Mouse (Mus musculus): ENCODE data around the gene 2310030G06Rik. TPM values are rescaled to one million over a fixed set of nuclear protein-coding genes. Genes with fewer than 3 reads are reported as not detected.

The 2310030G06Rik gene
- polyA plus RNA-seq, 1 experiment from 2014 or later: 28.5 TPM

DNA sequence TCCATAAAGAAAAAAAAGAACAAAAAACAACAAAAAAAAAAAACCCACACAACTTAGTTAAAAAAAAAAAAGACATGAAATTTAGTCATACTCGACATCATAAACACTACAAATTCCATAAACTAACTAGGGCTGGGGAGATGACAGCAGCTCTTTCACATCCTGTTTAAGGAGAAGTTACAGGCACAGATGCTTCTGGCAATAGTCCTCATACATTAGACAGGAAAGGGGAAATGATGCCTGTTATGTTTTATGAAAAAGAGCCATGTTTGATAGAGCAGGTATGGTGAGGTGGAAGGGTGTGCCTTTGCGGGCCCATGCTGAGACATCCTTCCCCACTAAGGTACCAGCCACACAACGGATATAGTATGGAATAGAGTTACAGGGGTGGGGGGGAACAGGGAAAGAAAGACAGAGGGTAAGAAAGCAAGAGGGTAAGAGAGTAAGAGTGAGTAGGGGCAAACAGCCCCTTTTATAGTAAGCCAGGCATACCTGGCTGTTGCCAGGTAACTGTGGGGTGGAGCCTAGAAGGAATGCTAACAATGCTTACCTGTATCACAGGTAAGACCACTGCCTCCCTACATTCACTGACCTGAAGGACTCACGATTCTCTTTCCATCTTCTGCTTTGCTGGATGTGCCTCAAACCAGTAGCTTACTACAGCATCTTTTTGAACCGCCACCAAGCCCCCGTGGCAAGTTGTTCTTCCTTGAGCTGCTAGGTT lies 15.3 kb upstream of the 2310030G06Rik start:
- Histone ChIP-seq H3K27me3 (replicated peaks; ENCODE audit: insufficient read depth, low read length) (no peaks in the 10 kb centered on the region), H3K4me2 (replicated peaks; ENCODE audit: low read depth, low read length) (no peak overlapping the region), H3K36me3 (ENCODE audit: insufficient read depth, low read length) (no peaks in the 10 kb centered on the region), H3K4me1 (ENCODE audit: insufficient read depth, low read depth, low read length) (no peaks in the 10 kb centered on the region), H3K9me3 (ENCODE audit: low read length) (no peaks in the 10 kb centered on the region), H3K27ac (ENCODE audit: low read length) (0 out of 2 replicates have a peak overlapping the region, but pooled peaks have one; percentile 12), H3K9ac (replicated peaks; ENCODE audit: low read depth) (no peak overlapping the region), H3K4me3 (ENCODE audit: low read depth, low read length) (no peak overlapping the region)
- ATAC-seq (0 out of 2 replicates have a peak, but pooled peaks have one; percentile 35), DNase-seq (ENCODE audit: low spot score) (no peak)
- TF ChIP-seq EP300 (IDR thresholded peaks at IDR 0.05) (no peak), CTCF (IDR thresholded peaks at IDR 0.05) (no peak)
- WGBS: 34% methylated on average over 6 of the region's 6 CpGs

DNA sequence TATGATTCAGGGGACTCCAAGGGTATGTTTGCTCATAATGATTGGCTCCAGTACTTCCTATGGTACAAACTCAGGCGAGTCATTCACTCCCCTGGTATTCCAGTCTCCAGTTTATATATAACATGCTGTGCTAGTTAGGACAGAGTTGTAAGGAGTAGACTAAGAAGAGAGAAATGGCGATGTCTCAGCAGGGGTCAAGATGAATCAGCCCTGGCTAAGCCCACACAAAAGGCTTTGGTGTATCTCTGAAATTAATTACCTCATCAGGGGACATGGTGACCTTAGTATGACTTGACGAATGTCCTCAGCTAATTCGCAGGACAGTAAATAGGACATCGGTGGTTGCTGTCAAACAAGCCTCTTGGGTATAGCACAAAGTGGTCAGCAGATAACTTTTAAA lies 10.4 kb upstream of the 2310030G06Rik start:
- H3K27ac ChIP-seq (ENCODE audit: low read length): no peak overlapping the region
- no peaks in the 10 kb centered on the region for H3K36me3 ChIP-seq (ENCODE audit: insufficient read depth, low read length)
- 60% methylated on average over 5 of the region's 5 CpGs for WGBS
- ATAC-seq (no peak), DNase-seq (ENCODE audit: low spot score) (no peak)
- no peak overlapping the region for H3K4me2 ChIP-seq (replicated peaks; ENCODE audit: low read depth, low read length)
- no peaks in the 10 kb centered on the region for H3K27me3 ChIP-seq (replicated peaks; ENCODE audit: insufficient read depth, low read length)
- TF ChIP-seq CTCF (IDR thresholded peaks at IDR 0.05) (no peak), EP300 (IDR thresholded peaks at IDR 0.05) (no peak)
- no peaks in the 10 kb centered on the region for H3K9me3 ChIP-seq (ENCODE audit: low read length)
- H3K4me1 ChIP-seq (ENCODE audit: insufficient read depth, low read depth, low read length): no peaks in the 10 kb centered on the region
- H3K4me3 ChIP-seq (ENCODE audit: low read depth, low read length): no peak overlapping the region
- H3K9ac ChIP-seq (replicated peaks; ENCODE audit: low read depth): no peak overlapping the region

DNA sequence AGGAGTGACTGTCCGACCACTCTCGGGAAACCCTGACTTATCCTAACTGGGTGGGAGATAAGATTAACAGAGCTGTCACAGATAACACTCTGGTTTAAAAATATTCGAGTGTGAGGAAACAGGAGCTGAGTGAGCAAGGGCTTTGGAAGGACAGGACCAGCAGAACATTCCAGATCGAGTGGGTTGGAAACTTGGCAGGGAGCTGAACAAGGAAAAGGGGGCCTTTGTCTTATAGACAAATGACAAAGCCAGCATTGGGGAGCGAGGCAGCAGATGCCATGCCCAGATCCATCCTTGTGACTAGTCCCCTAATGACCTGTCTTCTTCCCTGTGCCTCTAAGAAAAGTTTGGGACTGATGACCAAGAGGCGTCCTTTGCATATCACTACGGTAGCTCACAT lies 7.6 kb upstream of the 2310030G06Rik start:
- peaks cover 10% of the 10 kb centered on the region; the same call in 1 of the 2 replicates for H3K4me1 ChIP-seq (ENCODE audit: insufficient read depth, low read depth, low read length)
- 30% methylated on average over 7 of the region's 7 CpGs for WGBS
- H3K27ac ChIP-seq (ENCODE audit: low read length): peak overlapping the region; percentile 91

DNA sequence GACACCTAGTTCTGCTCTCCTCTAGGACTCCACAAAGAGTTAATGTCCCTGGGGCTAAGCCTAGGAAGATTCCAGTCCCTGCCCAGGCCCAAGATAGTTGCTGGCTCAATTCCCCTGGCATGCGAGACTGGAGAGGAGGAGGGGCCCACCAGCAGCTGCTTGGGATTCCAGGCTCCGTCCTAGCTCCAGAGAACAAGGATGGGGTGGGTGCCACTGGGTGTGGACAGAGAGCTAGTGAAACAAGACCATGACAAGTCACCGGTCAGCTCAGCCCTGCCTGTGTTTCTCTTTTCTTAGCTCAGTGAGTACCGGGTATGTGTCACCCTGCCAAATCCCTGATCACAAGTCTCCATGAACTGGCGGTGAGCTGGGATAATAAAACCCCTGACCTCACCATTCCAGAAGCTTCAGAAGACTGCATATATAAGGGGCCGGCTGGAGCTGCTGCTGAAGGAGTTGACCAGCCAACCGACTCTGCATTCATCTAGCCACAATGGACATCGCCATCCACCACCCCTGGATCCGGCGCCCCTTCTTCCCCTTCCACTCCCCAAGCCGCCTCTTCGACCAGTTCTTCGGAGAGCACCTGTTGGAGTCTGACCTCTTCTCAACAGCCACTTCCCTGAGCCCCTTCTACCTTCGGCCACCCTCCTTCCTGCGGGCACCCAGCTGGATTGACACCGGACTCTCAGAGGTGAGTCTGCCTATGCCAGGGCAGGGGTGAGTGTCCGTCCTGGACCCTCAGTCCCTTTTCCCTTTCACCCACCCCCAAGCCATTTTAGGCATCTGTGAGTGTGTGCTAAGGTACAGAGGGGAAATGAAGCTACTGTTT lies 6.7 kb upstream of the 2310030G06Rik start:
- peak overlapping the region; percentile 53 for H3K4me2 ChIP-seq (replicated peaks; ENCODE audit: low read depth, low read length)
- peak; percentile 94 for ATAC-seq
- peaks cover 10% of the 10 kb centered on the region; the same call in 1 of the 2 replicates for H3K4me1 ChIP-seq (ENCODE audit: insufficient read depth, low read depth, low read length)
- peak overlapping the region; percentile 91 for H3K27ac ChIP-seq (ENCODE audit: low read length)
- H3K27me3 ChIP-seq (replicated peaks; ENCODE audit: insufficient read depth, low read length): no peaks in the 10 kb centered on the region
- no peaks in the 10 kb centered on the region for H3K9me3 ChIP-seq (ENCODE audit: low read length)
- TF ChIP-seq CTCF (IDR thresholded peaks at IDR 0.05) (no peak), EP300 (IDR thresholded peaks at IDR 0.05) (peak; percentile 66)
- H3K9ac ChIP-seq (replicated peaks; ENCODE audit: low read depth): peak overlapping the region; percentile 48
- H3K36me3 ChIP-seq (ENCODE audit: insufficient read depth, low read length): no peaks in the 10 kb centered on the region
- DNase-seq (ENCODE audit: low spot score): peak; percentile 96
- 38% methylated on average over 17 of the region's 17 CpGs for WGBS
- H3K4me3 ChIP-seq (ENCODE audit: low read depth, low read length): peak overlapping the region; percentile 29

More for the DNA sequence above, 7.6 kb upstream of the 2310030G06Rik start:
- Histone ChIP-seq H3K36me3 (ENCODE audit: insufficient read depth, low read length) (no peaks in the 10 kb centered on the region), H3K4me3 (ENCODE audit: low read depth, low read length) (peak overlapping the region; percentile 29), H3K4me2 (replicated peaks; ENCODE audit: low read depth, low read length) (peak overlapping the region; percentile 53), H3K9me3 (ENCODE audit: low read length) (no peaks in the 10 kb centered on the region), H3K9ac (replicated peaks; ENCODE audit: low read depth) (peak overlapping the region; percentile 48), H3K27me3 (replicated peaks; ENCODE audit: insufficient read depth, low read length) (no peaks in the 10 kb centered on the region)
- no peak for ATAC-seq
- no peak for DNase-seq (ENCODE audit: low spot score)
- TF ChIP-seq CTCF (IDR thresholded peaks at IDR 0.05): no peak
- TF ChIP-seq EP300 (IDR thresholded peaks at IDR 0.05): no peak

DNA sequence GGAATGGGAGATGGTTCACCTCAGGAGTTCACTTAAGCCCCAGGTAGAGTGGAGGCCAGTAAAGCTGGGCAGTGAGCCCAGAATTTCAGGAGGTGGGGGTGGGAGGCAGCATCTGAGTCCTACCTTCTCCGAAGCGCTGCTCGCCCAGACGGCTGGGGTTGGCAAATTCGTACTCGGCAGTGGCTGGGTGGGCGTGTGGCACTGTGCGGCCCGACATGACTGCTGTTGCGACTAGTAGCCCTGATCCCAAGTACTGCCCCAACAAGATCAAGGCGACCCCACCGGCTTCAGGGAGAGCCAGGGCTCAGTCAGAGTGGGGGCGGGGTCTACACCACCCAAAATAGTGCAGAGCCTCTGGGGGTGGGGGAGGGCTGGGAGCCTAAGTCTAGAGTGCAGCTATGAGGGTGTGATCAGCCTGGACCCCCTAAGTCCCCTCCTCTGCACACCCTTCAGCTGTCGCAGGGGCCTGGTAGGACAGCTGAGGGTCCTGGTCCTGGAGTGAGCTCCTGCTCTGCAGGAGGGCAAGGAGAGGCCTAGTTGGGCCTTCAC lies 5.8 kb upstream of the 2310030G06Rik start, which contains the start of gene Hspb2:
TSS of gene Hspb2 (minus strand) at position 301 of the 549 bp plus-strand sequence.
- peak within 1 kb of the TSS; percentile 48 for H3K9ac ChIP-seq (replicated peaks; ENCODE audit: low read depth)
- no peaks in the 10 kb centered on the region for H3K9me3 ChIP-seq (ENCODE audit: low read length)
- no peaks in the 10 kb centered on the region for H3K27me3 ChIP-seq (replicated peaks; ENCODE audit: insufficient read depth, low read length)
- H3K4me3 ChIP-seq (ENCODE audit: low read depth, low read length): peak within 1 kb of the TSS; percentile 29
- 39% methylated on average over 14 of the region's 14 CpGs for WGBS
- DNase-seq (ENCODE audit: low spot score): peak; percentile 60
- H3K4me2 ChIP-seq (replicated peaks; ENCODE audit: low read depth, low read length): peak within 1 kb of the TSS; percentile 53
- peak; percentile 57 for ATAC-seq
- H3K36me3 ChIP-seq (ENCODE audit: insufficient read depth, low read length): no peaks in the 10 kb centered on the region
- peak within 1 kb of the TSS; percentile 91 for H3K27ac ChIP-seq (ENCODE audit: low read length)
- TF ChIP-seq EP300 (IDR thresholded peaks at IDR 0.05) (no peak), CTCF (IDR thresholded peaks at IDR 0.05) (no peak)
- H3K4me1 ChIP-seq (ENCODE audit: insufficient read depth, low read depth, low read length): peaks cover 10% of the 10 kb centered on the region; the same call in 1 of the 2 replicates

DNA sequence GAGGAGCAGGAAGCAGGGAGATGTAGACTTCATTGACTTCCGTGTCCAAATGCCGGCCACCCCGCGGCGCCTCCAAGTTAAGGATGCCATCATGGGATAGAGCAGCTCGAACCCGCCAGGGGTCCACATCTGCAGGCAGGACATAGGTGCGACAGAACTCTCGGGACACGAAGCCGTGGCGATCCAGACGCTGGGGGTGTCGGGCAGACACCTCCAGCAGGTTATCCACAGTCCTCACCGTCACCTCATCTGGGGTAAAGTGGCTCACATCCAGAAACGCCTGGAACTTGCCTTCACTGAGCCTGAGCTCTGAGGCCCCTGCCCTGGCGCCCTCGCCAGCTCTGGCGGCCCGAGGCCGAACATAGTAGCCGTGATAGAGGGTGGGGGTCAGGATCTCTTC lies 5.0 kb upstream of the 2310030G06Rik start, which contains the start of gene Cryab:
TSS of gene Cryab (plus strand) at position 3 of the 400 bp plus-strand sequence.
- H3K4me1 ChIP-seq (ENCODE audit: insufficient read depth, low read depth, low read length): peaks cover 10% of the 10 kb centered on the region; the same call in 1 of the 2 replicates
- no peaks in the 10 kb centered on the region for H3K36me3 ChIP-seq (ENCODE audit: insufficient read depth, low read length)
- no peaks in the 10 kb centered on the region for H3K9me3 ChIP-seq (ENCODE audit: low read length)
- H3K4me2 ChIP-seq (replicated peaks; ENCODE audit: low read depth, low read length): peak within 1 kb of the TSS; percentile 53
- H3K4me3 ChIP-seq (ENCODE audit: low read depth, low read length): peak within 1 kb of the TSS; percentile 21
- DNase-seq (ENCODE audit: low spot score) (no peak), ATAC-seq (no peak)
- H3K27me3 ChIP-seq (replicated peaks; ENCODE audit: insufficient read depth, low read length): no peaks in the 10 kb centered on the region
- H3K27ac ChIP-seq (ENCODE audit: low read length): peak within 1 kb of the TSS; percentile 91
- TF ChIP-seq CTCF (IDR thresholded peaks at IDR 0.05): no peak
- no peak for TF ChIP-seq EP300 (IDR thresholded peaks at IDR 0.05)
- peak within 1 kb of the TSS; percentile 48; the same call in 1 of the 2 replicates for H3K9ac ChIP-seq (replicated peaks; ENCODE audit: low read depth)
- 57% methylated on average over 22 of the region's 22 CpGs for WGBS
